Mouse (Mus musculus) forebrain, postnatal 0 days (tissue): ENCODE measurements around the gene Acot5. TPM values are rescaled to one million over a fixed set of nuclear protein-coding genes. Genes with fewer than 3 reads are reported as not detected.
"Not testable (repeated sequence)": the region's sequence is repeated elsewhere in the genome, so short reads cannot be mapped to it uniquely, and the experiment has no call there.

Experiments used
- ATAC-seq: fragments of 200-750 bp; cut with Nextera tagmentation; 2 replicates; pipeline ENCODE4 v1.8.0; 2017; ENCODE audit warnings: mild to moderate bottlenecking, moderate library complexity
- DNase-seq: peaks from one replicate; pipeline ENCODE4 v3.0.0-alpha.2; 2015
- H3K27ac ChIP-seq: fragments of 300-500 bp; sonication (generic); 2 replicates; pipeline ENCODE4 v1.5.1; 2014; ENCODE audit warnings: low read depth, mild to moderate bottlenecking, antibody characterized with exemption, low read length, moderate library complexity, mixed read lengths
- H3K27me3 ChIP-seq: fragments of 300-500 bp; sonication (generic); 2 replicates; pipeline ENCODE4 v1.6.1; 2014; ENCODE audit warnings: mild to moderate bottlenecking, low read length, mixed read lengths; ENCODE audit not compliant: insufficient read depth
- H3K36me3 ChIP-seq: fragments of 300-500 bp; sonication (generic); 2 replicates; pipeline ENCODE4 v1.6.1; 2014; ENCODE audit warnings: mild to moderate bottlenecking, moderate library complexity; ENCODE audit not compliant: insufficient read depth
- H3K4me1 ChIP-seq: fragments of 300-500 bp; sonication (generic); 2 replicates; pipeline ENCODE4 v1.6.1; 2014; ENCODE audit warnings: antibody characterized with exemption; ENCODE audit not compliant: insufficient read depth
- H3K4me2 ChIP-seq: fragments of 300-500 bp; sonication (generic); 2 replicates; pipeline ENCODE4 v1.6.1; 2014; ENCODE audit warnings: low read depth, mild to moderate bottlenecking, moderate library complexity
- H3K4me3 ChIP-seq: fragments of 300-500 bp; sonication (generic); 2 replicates; pipeline ENCODE4 v1.5.1; 2014; ENCODE audit warnings: low read depth, low read length, mixed read lengths
- H3K9ac ChIP-seq: fragments of 300-500 bp; sonication (generic); 2 replicates; pipeline ENCODE4 v1.6.1; 2014; ENCODE audit warnings: mild to moderate bottlenecking
- H3K9me3 ChIP-seq: fragments of 300-500 bp; sonication (generic); 2 replicates; pipeline ENCODE4 v1.6.1; 2016; ENCODE audit warnings: low read length
- CTCF ChIP-seq: sonication (generic); IDR thresholded peaks from 2 replicates; pipeline ENCODE4 v1.5.1; 2016; ENCODE audit warnings: antibody characterized with exemption, control low read depth, low read depth
- WGBS: fragments of 180-500 bp; shearing (Covaris S2); extraction: QIAGEN DNeasy Blood & Tissue Kit; methylation state at CpG from one replicate; pipeline ENCODE4 v1.1.7; 2014; 5-methylcytosine and 5-hydroxymethylcytosine counted together
- polyA plus RNA-seq: library from polyadenylated mRNA; unstranded; fragments of >200 nt; fragmentation: Nextera tagmentation; extraction: Ambion mirVana; gene quantifications from 2 replicates; pipeline ENCODE4 v1.2.1, GENCODE M21; 2015
- total RNA-seq: library from RNA; depleted of rRNA; stranded (reverse); fragments of >200 nt; gene quantifications from 2 replicates; pipeline ENCODE4 v1.2.3, GENCODE M21; 2014

Acot5 gene
- total and polyA plus RNA-seq, 2 experiments from 2014 or later = 0.93 to 2.3 TPM

- TF ChIP-seq CTCF = no peak
- Histone ChIP-seq H3K27ac (no peak overlapping the region), H3K36me3 (no peaks in the 10 kb centered on the region), H3K4me1 (no peaks in the 10 kb centered on the region), H3K9me3 (peaks cover 4% of the 10 kb centered on the region; the same call in 1 of the 2 replicates), H3K27me3 (no peaks in the 10 kb centered on the region), H3K4me2 (no peak overlapping the region), H3K4me3 (no peak overlapping the region), H3K9ac (no peak overlapping the region)
- WGBS = 79% methylated on average over 2 of the region's 2 CpGs
- ATAC-seq = no peak
- DNase-seq = no peak
Observed at GRCm38 (mm10) chr12:84044045-84044444, 25.1 kb upstream of the Acot5 start.

GRCm38 (mm10) chr12:84046906-84047305 is 22.2 kb upstream of the Acot5 start:
- H3K27ac ChIP-seq = no peak overlapping the region
- WGBS = 88% methylated on average over 1 of the region's 1 CpGs
- H3K4me2 ChIP-seq = no peak overlapping the region
- no peaks in the 10 kb centered on the region for H3K36me3 ChIP-seq
- no peak overlapping the region for H3K9ac ChIP-seq
- H3K9me3 ChIP-seq = 0 out of 2 replicates have a peak, but pooled peaks cover 4% of the 10 kb centered on the region
- no peaks in the 10 kb centered on the region for H3K27me3 ChIP-seq
- DNase-seq (no peak), ATAC-seq (no peak)
- no peaks in the 10 kb centered on the region for H3K4me1 ChIP-seq
- TF ChIP-seq CTCF = no peak
- no peak overlapping the region for H3K4me3 ChIP-seq

GRCm38 (mm10) chr12:84050744-84051143 is 18.4 kb upstream of the Acot5 start:
- WGBS = 91% methylated on average over 5 of the region's 5 CpGs
- not testable (repeated sequence) for DNase-seq, H3K27me3 ChIP-seq, H3K27ac ChIP-seq, ATAC-seq, H3K4me3 ChIP-seq, H3K36me3 ChIP-seq, H3K4me2 ChIP-seq, H3K4me1 ChIP-seq, H3K9me3 ChIP-seq, H3K9ac ChIP-seq

GRCm38 (mm10) chr12:84051937-84052474 is 17.1 kb upstream of the Acot5 start, which contains the start of gene Acot3:
TSS of gene Acot3 (plus strand) at chr12:84052144.
- no peaks in the 10 kb centered on the region for H3K4me1 ChIP-seq
- 89% methylated on average over 5 of the region's 5 CpGs for WGBS
- 0 out of 2 replicates have a peak, but pooled peaks cover 4% of the 10 kb centered on the region for H3K9me3 ChIP-seq
- no peaks in the 10 kb centered on the region for H3K36me3 ChIP-seq
- H3K27me3 ChIP-seq = no peaks in the 10 kb centered on the region; the same call in 1 of the 2 replicates
- ATAC-seq (no peak), DNase-seq (no peak)
- H3K4me3 ChIP-seq = peak within 1 kb of the TSS; percentile 41; the same call in 1 of the 2 replicates
- no peak within 1 kb of the TSS for H3K27ac ChIP-seq
- TF ChIP-seq CTCF = no peak
- peak within 1 kb of the TSS; percentile 47; the same call in 1 of the 2 replicates for H3K9ac ChIP-seq
- H3K4me2 ChIP-seq = peak within 1 kb of the TSS; percentile 81

- no peak for TF ChIP-seq CTCF
- Histone ChIP-seq H3K9me3 (0 out of 2 replicates have a peak, but pooled peaks cover 4% of the 10 kb centered on the region), H3K27ac (no peak overlapping the region), H3K27me3 (no peaks in the 10 kb centered on the region; the same call in 1 of the 2 replicates), H3K4me3 (no peak overlapping the region), H3K36me3 (no peaks in the 10 kb centered on the region), H3K4me1 (no peaks in the 10 kb centered on the region), H3K9ac (no peak overlapping the region), H3K4me2 (no peak overlapping the region)
- no peak for ATAC-seq
- 80% methylated on average over 7 of the region's 7 CpGs for WGBS
- DNase-seq = no peak
Observed at GRCm38 (mm10) chr12:84052609-84053008, 16.5 kb upstream of the Acot5 start.

- ATAC-seq (peak; percentile 25; the same call in 1 of the 2 replicates), DNase-seq (peak; percentile 57)
- 0 out of 2 replicates have a peak, but pooled peaks cover 3% of the 10 kb centered on the region for H3K9me3 ChIP-seq
- H3K4me3 ChIP-seq = peak overlapping the region; percentile 41
- 6% methylated on average over 16 of the region's 16 CpGs for WGBS
- H3K4me2 ChIP-seq = peak overlapping the region; percentile 81
- H3K4me1 ChIP-seq = no peaks in the 10 kb centered on the region
- no peaks in the 10 kb centered on the region; the same call in 1 of the 2 replicates for H3K27me3 ChIP-seq
- no peak overlapping the region for H3K27ac ChIP-seq
- H3K36me3 ChIP-seq = no peaks in the 10 kb centered on the region
- no peak for TF ChIP-seq CTCF
- H3K9ac ChIP-seq = peak overlapping the region; percentile 47
Observed at GRCm38 (mm10) chr12:84053173-84053572, 16.0 kb upstream of the Acot5 start.

GRCm38 (mm10) chr12:84053679-84054391 is 15.3 kb upstream of the Acot5 start:
- 8% methylated on average over 36 of the region's 46 CpGs for WGBS
- TF ChIP-seq CTCF = peak; percentile 30
- Histone ChIP-seq H3K36me3 (no peaks in the 10 kb centered on the region), H3K4me2 (peak overlapping the region; percentile 81), H3K4me1 (no peaks in the 10 kb centered on the region), H3K27ac (no peak overlapping the region), H3K27me3 (no peaks in the 10 kb centered on the region; the same call in 1 of the 2 replicates), H3K9ac (peak overlapping the region; percentile 47), H3K4me3 (peak overlapping the region; percentile 41), H3K9me3 (no peaks in the 10 kb centered on the region)
- ATAC-seq (peak; percentile 58; the same call in 1 of the 2 replicates), DNase-seq (peak; percentile 54)
